Mouse (Mus musculus): ENCODE data around the gene Tcf15.

DNA sequence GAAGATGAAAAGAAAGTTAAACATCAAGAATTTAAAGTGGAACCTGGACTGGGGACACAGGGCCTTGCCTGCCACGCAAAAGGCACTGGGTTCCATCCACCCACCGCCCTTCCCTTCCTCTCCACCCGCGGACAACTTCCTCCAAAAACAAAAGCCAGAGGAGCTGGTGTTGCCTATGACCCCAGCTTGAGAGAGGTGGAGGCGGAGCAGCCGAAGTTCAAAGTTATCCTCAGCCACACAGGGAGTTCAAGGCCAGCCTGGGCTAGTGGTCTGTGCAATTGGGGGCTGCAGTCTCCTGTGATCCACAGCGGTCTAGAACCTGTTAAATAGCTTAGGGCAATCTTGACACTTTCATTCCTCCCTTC, 50.0 kb downstream of the Tcf15 start:
- TF ChIP-seq MAFK (IDR thresholded peaks at IDR 0.05; ENCODE audit: insufficient read depth, low read depth, low read length) (no peak), CHD2 (IDR thresholded peaks at IDR 0.05; ENCODE audit: low read depth, low read length) (no peak), ZC3H11A (IDR thresholded peaks at IDR 0.05; ENCODE audit: borderline replicate concordance, low read depth, low read length) (no peak)

Data from ES-E14 (cell line).